Mouse (Mus musculus): ENCODE data around the gene Atp5g3. TPM values are rescaled to one million over a fixed set of nuclear protein-coding genes. Genes with fewer than 3 reads are reported as not detected.
A peak's percentile ranks its signal among the peaks of the same experiment; 100 is the strongest.
"Not testable (repeated sequence)": the region's sequence is repeated elsewhere in the genome, so short reads cannot be mapped to it uniquely, and the experiment has no call there.

The Atp5g3 gene
- polyA plus RNA-seq, 1 experiment from 2014 or later: 1,308 TPM

GRCm38 (mm10) chr2:73904679-73905078 lies 6.4 kb downstream of the Atp5g3 start:
- not testable (repeated sequence) for H3K27me3 ChIP-seq (ENCODE audit: control insufficient read depth, insufficient read depth, low read length); H3K4me2 ChIP-seq (replicated peaks; ENCODE audit: low read depth, low read length); H3K9ac ChIP-seq (ENCODE audit: low read depth, low read length); H3K4me1 ChIP-seq (ENCODE audit: control insufficient read depth, insufficient read depth, low read length); H3K4me3 ChIP-seq (ENCODE audit: low read length); ATAC-seq (ENCODE audit: low FRiP score, low TSS enrichment); H3K9me3 ChIP-seq (ENCODE audit: control insufficient read depth, low read length); H3K27ac ChIP-seq (ENCODE audit: low read depth, low read length)
- peaks cover 30% of the 10 kb centered on the region for H3K36me3 ChIP-seq (ENCODE audit: control insufficient read depth, insufficient read depth, low read length)

GRCm38 (mm10) chr2:73903536-73903935 lies 7.6 kb downstream of the Atp5g3 start:
- WGBS: 92% methylated on average over 2 of the region's 2 CpGs
- no peak overlapping the region for H3K4me2 ChIP-seq (replicated peaks; ENCODE audit: low read depth, low read length)

GRCm38 (mm10) chr2:73902328-73902727 lies 8.8 kb downstream of the Atp5g3 start:
- H3K27me3 ChIP-seq (ENCODE audit: control insufficient read depth, insufficient read depth, low read length); H3K36me3 ChIP-seq (ENCODE audit: control insufficient read depth, insufficient read depth, low read length); H3K4me1 ChIP-seq (ENCODE audit: control insufficient read depth, insufficient read depth, low read length); H3K4me2 ChIP-seq (replicated peaks; ENCODE audit: low read depth, low read length); H3K9me3 ChIP-seq (ENCODE audit: control insufficient read depth, low read length); H3K9ac ChIP-seq (ENCODE audit: low read depth, low read length); H3K4me3 ChIP-seq (ENCODE audit: low read length); H3K27ac ChIP-seq (ENCODE audit: low read depth, low read length); ATAC-seq (ENCODE audit: low FRiP score, low TSS enrichment): not testable (repeated sequence)
- WGBS: 97% methylated on average over 3 of the region's 3 CpGs

More at GRCm38 (mm10) chr2:73903536-73903935, 7.6 kb downstream of the Atp5g3 start:
- Histone ChIP-seq H3K27ac (ENCODE audit: low read depth, low read length) (no peak overlapping the region), H3K27me3 (ENCODE audit: control insufficient read depth, insufficient read depth, low read length) (no peaks in the 10 kb centered on the region), H3K4me3 (ENCODE audit: low read length) (no peak overlapping the region), H3K36me3 (ENCODE audit: control insufficient read depth, insufficient read depth, low read length) (peaks cover 21% of the 10 kb centered on the region), H3K9ac (ENCODE audit: low read depth, low read length) (no peak overlapping the region), H3K4me1 (ENCODE audit: control insufficient read depth, insufficient read depth, low read length) (no peaks in the 10 kb centered on the region), H3K9me3 (ENCODE audit: control insufficient read depth, low read length) (no peaks in the 10 kb centered on the region)
- ATAC-seq (ENCODE audit: low FRiP score, low TSS enrichment): no peak

GRCm38 (mm10) chr2:73901169-73901568 lies 10.0 kb downstream of the Atp5g3 start:
- ATAC-seq (ENCODE audit: low FRiP score, low TSS enrichment): no peak

GRCm38 (mm10) chr2:73900364-73900763 lies 10.8 kb downstream of the Atp5g3 start:
- no peak for ATAC-seq (ENCODE audit: low FRiP score, low TSS enrichment)
- 69% methylated on average over 1 of the region's 1 CpGs for WGBS
- H3K9ac ChIP-seq (ENCODE audit: low read depth, low read length): no peak overlapping the region
- no peaks in the 10 kb centered on the region; the same call in 1 of the 2 replicates for H3K36me3 ChIP-seq (ENCODE audit: control insufficient read depth, insufficient read depth, low read length)
- no peaks in the 10 kb centered on the region for H3K4me1 ChIP-seq (ENCODE audit: control insufficient read depth, insufficient read depth, low read length)
- no peak overlapping the region for H3K4me2 ChIP-seq (replicated peaks; ENCODE audit: low read depth, low read length)
- H3K27me3 ChIP-seq (ENCODE audit: control insufficient read depth, insufficient read depth, low read length): no peaks in the 10 kb centered on the region
- H3K27ac ChIP-seq (ENCODE audit: low read depth, low read length): no peak overlapping the region
- no peak overlapping the region for H3K4me3 ChIP-seq (ENCODE audit: low read length)
- no peaks in the 10 kb centered on the region for H3K9me3 ChIP-seq (ENCODE audit: control insufficient read depth, low read length)

More at GRCm38 (mm10) chr2:73901169-73901568, 10.0 kb downstream of the Atp5g3 start:
- no peak overlapping the region for H3K4me3 ChIP-seq (ENCODE audit: low read length)
- H3K4me2 ChIP-seq (replicated peaks; ENCODE audit: low read depth, low read length): no peak overlapping the region
- H3K27me3 ChIP-seq (ENCODE audit: control insufficient read depth, insufficient read depth, low read length): no peaks in the 10 kb centered on the region
- no peaks in the 10 kb centered on the region for H3K4me1 ChIP-seq (ENCODE audit: control insufficient read depth, insufficient read depth, low read length)
- H3K36me3 ChIP-seq (ENCODE audit: control insufficient read depth, insufficient read depth, low read length): no peaks in the 10 kb centered on the region; the same call in 1 of the 2 replicates
- H3K9me3 ChIP-seq (ENCODE audit: control insufficient read depth, low read length): no peaks in the 10 kb centered on the region
- no peak overlapping the region for H3K9ac ChIP-seq (ENCODE audit: low read depth, low read length)
- no peak overlapping the region for H3K27ac ChIP-seq (ENCODE audit: low read depth, low read length)

GRCm38 (mm10) chr2:73896919-73897318 lies 14.2 kb downstream of the Atp5g3 start:
- H3K9me3 ChIP-seq (ENCODE audit: control insufficient read depth, low read length); H3K27ac ChIP-seq (ENCODE audit: low read depth, low read length); H3K27me3 ChIP-seq (ENCODE audit: control insufficient read depth, insufficient read depth, low read length); H3K4me1 ChIP-seq (ENCODE audit: control insufficient read depth, insufficient read depth, low read length); H3K4me3 ChIP-seq (ENCODE audit: low read length); ATAC-seq (ENCODE audit: low FRiP score, low TSS enrichment); H3K9ac ChIP-seq (ENCODE audit: low read depth, low read length); H3K4me2 ChIP-seq (replicated peaks; ENCODE audit: low read depth, low read length); H3K36me3 ChIP-seq (ENCODE audit: control insufficient read depth, insufficient read depth, low read length): not testable (repeated sequence)
- WGBS: 78% methylated on average over 4 of the region's 4 CpGs

- Histone ChIP-seq H3K27ac (ENCODE audit: low read depth, low read length) (peak overlapping the region; percentile 87), H3K4me1 (ENCODE audit: control insufficient read depth, insufficient read depth, low read length) (no peaks in the 10 kb centered on the region), H3K9me3 (ENCODE audit: control insufficient read depth, low read length) (no peaks in the 10 kb centered on the region), H3K9ac (ENCODE audit: low read depth, low read length) (peak overlapping the region; percentile 75; the same call in 1 of the 2 replicates), H3K4me3 (ENCODE audit: low read length) (peak overlapping the region; percentile 76), H3K4me2 (replicated peaks; ENCODE audit: low read depth, low read length) (peak overlapping the region; percentile 36), H3K27me3 (ENCODE audit: control insufficient read depth, insufficient read depth, low read length) (no peaks in the 10 kb centered on the region), H3K36me3 (ENCODE audit: control insufficient read depth, insufficient read depth, low read length) (no peaks in the 10 kb centered on the region)
- no peak for ATAC-seq (ENCODE audit: low FRiP score, low TSS enrichment)
- 62% methylated on average over 22 of the region's 22 CpGs for WGBS
These were observed 17.5 kb downstream of the Atp5g3 start for GRCm38 (mm10) chr2:73893473-73894270.

GRCm38 (mm10) chr2:73892464-73893296 lies 18.4 kb downstream of the Atp5g3 start, which contains the start of gene Atf2:
Gene Atf2, minus strand, starts transcription at chr2:73892639.
- H3K27ac ChIP-seq (ENCODE audit: low read depth, low read length): peak within 1 kb of the TSS; percentile 89
- WGBS: under 1% methylated on average over 57 of the region's 63 CpGs
- no peaks in the 10 kb centered on the region for H3K36me3 ChIP-seq (ENCODE audit: control insufficient read depth, insufficient read depth, low read length)
- peak within 1 kb of the TSS; percentile 72 for H3K4me2 ChIP-seq (replicated peaks; ENCODE audit: low read depth, low read length)
- H3K4me1 ChIP-seq (ENCODE audit: control insufficient read depth, insufficient read depth, low read length): no peaks in the 10 kb centered on the region
- peak; percentile 97 for ATAC-seq (ENCODE audit: low FRiP score, low TSS enrichment)
- no peaks in the 10 kb centered on the region for H3K9me3 ChIP-seq (ENCODE audit: control insufficient read depth, low read length)
- H3K9ac ChIP-seq (ENCODE audit: low read depth, low read length): peak within 1 kb of the TSS; percentile 92
- no peaks in the 10 kb centered on the region for H3K27me3 ChIP-seq (ENCODE audit: control insufficient read depth, insufficient read depth, low read length)
- peak within 1 kb of the TSS; percentile 76 for H3K4me3 ChIP-seq (ENCODE audit: low read length)

All from kidney, embryonic 14.5 days (tissue).